Mouse (Mus musculus) CD4-positive, CD25-positive, alpha-beta regulatory T cell (primary cell): ENCODE measurements around the gene Abcg3. TPM values are rescaled to one million over a fixed set of nuclear protein-coding genes. Genes with fewer than 3 reads are reported as not detected.

ENCODE experiments used
- polyA plus RNA-seq: library from polyadenylated mRNA; unstranded; fragments of 100-300 nt; shearing (Covaris generic); gene quantifications from one replicate; pipeline ENCODE4 v1.2.1, GENCODE M21; 2017

Gene Abcg3
- polyA plus RNA-seq = 30.0 TPM

GRCm38 (mm10) chr5:104982535-104982934 lies at the start of gene Abcg3:
Gene Abcg3, minus strand, starts transcription at chr5:104982718.

Other genes with a start within 250 kb of the Abcg3 start
- gene Zfp951, start 122.6 kb downstream of the Abcg3 start, polyA plus RNA-seq = 10.0 TPM
- 128 TPM for gene Gbp9, start 156.8 kb upstream of the Abcg3 start, polyA plus RNA-seq
- 92.8 TPM for gene Gbp8, start 156.8 kb upstream of the Abcg3 start, polyA plus RNA-seq
- gene Gbp4, start 156.9 kb upstream of the Abcg3 start, polyA plus RNA-seq = 217 TPM